Mouse (Mus musculus): ENCODE data around the gene Strada.

The Strada gene

GRCm38 (mm10) chr11:106180449-106180801 lies 21.5 kb downstream of the Strada start:
- DNase-seq: no peak

GRCm38 (mm10) chr11:106179711-106180448 lies 22.1 kb downstream of the Strada start:
- no peak for DNase-seq

- DNase-seq: no peak
Measured at GRCm38 (mm10) chr11:106178036-106178782, 23.8 kb downstream of the Strada start.

- no peak for DNase-seq
Measured at GRCm38 (mm10) chr11:106176372-106176771, 25.6 kb downstream of the Strada start.

GRCm38 (mm10) chr11:106175081-106175480 lies 26.9 kb downstream of the Strada start:
- DNase-seq: peak; percentile 87

GRCm38 (mm10) chr11:106174372-106174771 lies 27.6 kb downstream of the Strada start:
- DNase-seq: peak; percentile 90

- DNase-seq: no peak
Measured at GRCm38 (mm10) chr11:106173228-106173627, 28.7 kb downstream of the Strada start.

- DNase-seq: peak; percentile 87
Measured at GRCm38 (mm10) chr11:106170807-106171206, 31.2 kb downstream of the Strada start.

- DNase-seq: no peak
Measured at GRCm38 (mm10) chr11:106167435-106167834, 34.5 kb downstream of the Strada start.

- DNase-seq: peak; percentile 90
Measured at GRCm38 (mm10) chr11:106164601-106165180, 37.3 kb downstream of the Strada start.

- peak; percentile 98 for DNase-seq
Measured at GRCm38 (mm10) chr11:106163546-106163945, 38.4 kb downstream of the Strada start.

GRCm38 (mm10) chr11:106162237-106162636 lies 39.7 kb downstream of the Strada start:
- DNase-seq: peak; percentile 86

- DNase-seq: peak; percentile 94
Measured at GRCm38 (mm10) chr11:106160841-106161721, 40.9 kb downstream of the Strada start, which contains the start of the genes Gm10840 and Limd2. Gene Gm10840, plus strand, starts transcription at chr11:106160850. Gene Limd2, minus strand, starts transcription at chr11:106160860.

GRCm38 (mm10) chr11:106159921-106160840 lies 41.8 kb downstream of the Strada start:
- peak; percentile 99 for DNase-seq

- DNase-seq: peak; percentile 97
Measured at GRCm38 (mm10) chr11:106159216-106159920, 42.6 kb downstream of the Strada start.

- DNase-seq: no peak
Measured at GRCm38 (mm10) chr11:106158930-106159215, 43.1 kb downstream of the Strada start.

- peak; percentile 93 for DNase-seq
Measured at GRCm38 (mm10) chr11:106158081-106158929, 43.7 kb downstream of the Strada start.

- peak; percentile 89 for DNase-seq
Measured at GRCm38 (mm10) chr11:106157154-106157553, 44.8 kb downstream of the Strada start.

- no peak for DNase-seq
Measured at GRCm38 (mm10) chr11:106156257-106156656, 45.7 kb downstream of the Strada start.

GRCm38 (mm10) chr11:106155761-106156160 lies 46.2 kb downstream of the Strada start:
- peak; percentile 84 for DNase-seq

All from heart, adult 11 months (tissue).